Mouse (Mus musculus): ENCODE results near the gene Cby3.

Gene Cby3

DNA sequence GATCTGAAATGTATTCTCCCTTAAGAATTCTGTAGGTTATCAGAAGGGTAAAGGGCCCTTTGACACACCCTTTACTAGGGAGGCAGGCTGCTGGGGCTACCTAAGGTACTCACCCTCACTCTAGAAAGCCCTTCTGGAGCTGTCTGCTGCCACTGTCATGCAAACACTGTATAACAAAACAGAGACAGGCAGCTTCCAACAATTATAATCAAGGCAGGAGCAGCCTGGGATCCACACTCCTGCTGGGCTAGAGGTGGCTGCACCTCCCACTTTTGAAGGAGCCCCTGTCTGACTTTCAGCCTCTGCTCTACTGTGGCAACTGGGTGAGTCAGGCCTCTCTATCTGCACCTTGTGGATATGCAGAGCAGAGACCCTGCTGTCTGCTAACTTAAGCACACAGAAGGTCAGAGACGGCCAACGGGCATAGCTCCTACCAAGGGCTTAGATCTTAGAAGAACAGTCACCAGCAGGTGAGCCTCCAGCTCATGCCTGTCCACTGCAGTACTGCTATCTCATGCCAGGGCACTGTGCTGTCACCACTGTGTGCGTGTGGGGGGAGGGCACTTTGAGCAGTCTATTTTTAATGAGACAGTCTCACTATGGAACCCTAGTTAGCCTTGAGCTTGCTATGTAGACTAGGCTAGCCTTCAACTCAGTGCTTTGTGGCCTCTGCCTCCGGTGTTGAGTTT is 37.2 kb downstream of the Cby3 start:
- DNase-seq: no peak

- no peak for DNase-seq
Observed at GRCm38 (mm10) chr11:50393306-50393705, 39.0 kb downstream of the Cby3 start.

- no peak for DNase-seq
Observed at GRCm38 (mm10) chr11:50394731-50395130, 40.5 kb downstream of the Cby3 start.

DNA sequence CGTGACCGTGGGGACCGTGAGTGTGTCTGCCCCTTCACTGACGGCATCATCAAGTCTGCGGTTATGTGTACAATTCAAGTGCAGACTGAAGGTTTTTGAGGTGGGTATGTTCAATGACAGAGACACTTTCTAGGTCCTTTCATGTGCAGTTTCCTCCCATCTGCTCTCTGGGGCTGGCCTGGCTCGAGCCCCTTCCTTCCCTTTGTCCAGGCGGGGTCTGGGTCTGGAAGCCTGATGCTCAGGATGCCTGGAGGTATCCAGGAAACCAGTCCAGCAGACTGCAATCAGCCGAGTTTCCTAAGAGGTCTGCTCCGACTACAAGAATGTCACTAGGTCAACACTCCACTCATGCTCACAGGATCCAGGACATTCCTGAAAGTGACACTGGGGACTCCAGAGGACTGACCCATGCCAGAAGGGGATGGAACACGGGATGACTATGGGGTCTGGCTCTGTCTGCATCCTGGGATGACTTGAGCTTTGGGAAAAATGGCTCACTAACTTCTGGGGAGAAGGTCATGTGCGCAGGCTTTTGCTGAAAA is 42.6 kb downstream of the Cby3 start:
- no peak for DNase-seq

- DNase-seq: no peak
Observed at GRCm38 (mm10) chr11:50397316-50397715, 43.1 kb downstream of the Cby3 start.

DNA sequence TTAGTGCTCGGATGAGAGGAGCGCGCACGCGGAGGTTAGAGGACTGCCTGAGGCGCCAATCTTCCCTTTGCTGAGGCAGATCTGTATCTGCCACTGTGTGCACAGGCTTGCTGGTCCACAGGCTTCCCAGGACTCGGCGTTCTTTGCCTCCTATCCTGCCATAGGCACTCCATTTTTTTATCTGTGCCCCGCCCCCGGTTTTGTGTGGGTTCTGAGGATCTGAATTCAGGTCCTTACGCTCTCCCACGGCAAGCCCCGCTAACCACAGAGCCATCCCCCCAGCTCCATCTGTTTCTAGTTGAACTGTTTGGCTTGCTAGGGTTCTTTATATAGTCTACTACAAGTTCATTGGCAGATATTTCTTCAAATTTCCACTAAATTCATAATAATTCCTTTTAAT is 44.5 kb downstream of the Cby3 start:
- no peak for DNase-seq

- DNase-seq: no peak
Observed at GRCm38 (mm10) chr11:50402481-50402880, 48.2 kb downstream of the Cby3 start.

GRCm38 (mm10) chr11:50403367-50404014 is 49.2 kb downstream of the Cby3 start:
- no peak for DNase-seq

DNA sequence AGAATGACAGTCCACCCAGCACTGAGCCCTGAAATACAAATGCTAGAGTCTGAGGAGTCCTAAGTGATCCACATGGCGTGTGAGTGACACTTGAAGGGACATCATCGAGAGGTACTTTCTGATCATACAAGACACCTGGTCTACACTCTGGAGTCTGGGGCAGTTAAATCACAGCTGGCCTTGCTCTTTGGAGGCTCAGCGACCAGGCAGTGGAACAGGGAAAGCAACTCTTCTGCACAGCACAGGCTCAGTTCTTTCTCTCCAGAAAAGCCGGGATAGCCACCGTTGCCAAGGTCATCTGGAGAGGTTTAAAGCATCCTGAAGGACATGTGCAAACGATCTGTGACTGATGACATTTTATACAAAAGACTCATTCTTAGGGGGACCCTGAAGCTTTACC is 53.0 kb downstream of the Cby3 start:
- no peak for DNase-seq
